Mouse (Mus musculus): ENCODE data around the gene Stoml1. TPM values are rescaled to one million over a fixed set of nuclear protein-coding genes. Genes with fewer than 3 reads are reported as not detected.

Stoml1 gene
- polyA plus RNA-seq, 1 experiment from 2014 or later, result 19.4 TPM

- Histone ChIP-seq H3K27me3 (ENCODE audit: control insufficient read depth, insufficient read depth, low read length) (no peaks in the 10 kb centered on the region), H3K4me2 (no peak overlapping the region), H3K9me3 (replicated peaks; ENCODE audit: control insufficient read depth, low read length) (no peaks in the 10 kb centered on the region), H3K9ac (ENCODE audit: low read depth, low read length) (peak overlapping the region; percentile 34; the same call in 1 of the 2 replicates), H3K4me1 (ENCODE audit: control insufficient read depth, insufficient read depth, low read length) (peaks cover 41% of the 10 kb centered on the region), H3K36me3 (ENCODE audit: control insufficient read depth, insufficient read depth, low read length) (no peaks in the 10 kb centered on the region), H3K4me3 (ENCODE audit: low read depth, low read length) (no peak overlapping the region), H3K27ac (ENCODE audit: low read depth, low read length) (peak overlapping the region; percentile 81)
- peak; percentile 37; the same call in 1 of the 2 replicates for ATAC-seq (replicated peaks; ENCODE audit: insufficient number of reproducible peaks, low FRiP score, low TSS enrichment)
- 13% methylated on average over 9 of the region's 9 CpGs for WGBS (ENCODE audit: insufficient replicate concordance)
Measured at GRCm38 (mm10) chr9:58295766-58296361, 42.9 kb downstream of the Stoml1 start.

- no peaks in the 10 kb centered on the region for H3K9me3 ChIP-seq (replicated peaks; ENCODE audit: control insufficient read depth, low read length)
- peaks cover 41% of the 10 kb centered on the region for H3K4me1 ChIP-seq (ENCODE audit: control insufficient read depth, insufficient read depth, low read length)
- WGBS (ENCODE audit: insufficient replicate concordance), result 67% methylated on average over 6 of the region's 6 CpGs
- H3K9ac ChIP-seq (ENCODE audit: low read depth, low read length), result no peak overlapping the region
- H3K4me3 ChIP-seq (ENCODE audit: low read depth, low read length), result no peak overlapping the region
- ATAC-seq (replicated peaks; ENCODE audit: insufficient number of reproducible peaks, low FRiP score, low TSS enrichment), result no peak; the same call in 1 of the 2 replicates
- H3K27me3 ChIP-seq (ENCODE audit: control insufficient read depth, insufficient read depth, low read length), result no peaks in the 10 kb centered on the region
- no peak overlapping the region for H3K27ac ChIP-seq (ENCODE audit: low read depth, low read length)
- H3K36me3 ChIP-seq (ENCODE audit: control insufficient read depth, insufficient read depth, low read length), result no peaks in the 10 kb centered on the region
- H3K4me2 ChIP-seq, result no peak overlapping the region
Measured at GRCm38 (mm10) chr9:58297065-58297464, 44.1 kb downstream of the Stoml1 start.

GRCm38 (mm10) chr9:58297961-58298477 is 45.1 kb downstream of the Stoml1 start:
- no peak for ATAC-seq (replicated peaks; ENCODE audit: insufficient number of reproducible peaks, low FRiP score, low TSS enrichment)
- no peak overlapping the region for H3K9ac ChIP-seq (ENCODE audit: low read depth, low read length)
- WGBS (ENCODE audit: insufficient replicate concordance), result 74% methylated on average over 4 of the region's 4 CpGs
- H3K36me3 ChIP-seq (ENCODE audit: control insufficient read depth, insufficient read depth, low read length), result no peaks in the 10 kb centered on the region
- H3K4me1 ChIP-seq (ENCODE audit: control insufficient read depth, insufficient read depth, low read length), result peaks cover 45% of the 10 kb centered on the region
- H3K9me3 ChIP-seq (replicated peaks; ENCODE audit: control insufficient read depth, low read length), result no peaks in the 10 kb centered on the region
- no peaks in the 10 kb centered on the region for H3K27me3 ChIP-seq (ENCODE audit: control insufficient read depth, insufficient read depth, low read length)
- H3K4me2 ChIP-seq, result no peak overlapping the region
- no peak overlapping the region for H3K27ac ChIP-seq (ENCODE audit: low read depth, low read length)
- H3K4me3 ChIP-seq (ENCODE audit: low read depth, low read length), result no peak overlapping the region

- Histone ChIP-seq H3K36me3 (ENCODE audit: control insufficient read depth, insufficient read depth, low read length) (no peaks in the 10 kb centered on the region), H3K27me3 (ENCODE audit: control insufficient read depth, insufficient read depth, low read length) (no peaks in the 10 kb centered on the region), H3K4me3 (ENCODE audit: low read depth, low read length) (no peak overlapping the region), H3K4me1 (ENCODE audit: control insufficient read depth, insufficient read depth, low read length) (peaks cover 59% of the 10 kb centered on the region), H3K4me2 (no peak overlapping the region), H3K27ac (ENCODE audit: low read depth, low read length) (peak overlapping the region; percentile 60), H3K9ac (ENCODE audit: low read depth, low read length) (no peak overlapping the region), H3K9me3 (replicated peaks; ENCODE audit: control insufficient read depth, low read length) (no peaks in the 10 kb centered on the region)
- 47% methylated on average over 2 of the region's 2 CpGs for WGBS (ENCODE audit: insufficient replicate concordance)
- 0 out of 2 replicates have a peak, but pooled peaks have one; percentile 28 for ATAC-seq (replicated peaks; ENCODE audit: insufficient number of reproducible peaks, low FRiP score, low TSS enrichment)
Measured at GRCm38 (mm10) chr9:58299356-58299799, 46.4 kb downstream of the Stoml1 start.

GRCm38 (mm10) chr9:58303115-58303514 is 50.2 kb downstream of the Stoml1 start:
- Histone ChIP-seq H3K36me3 (ENCODE audit: control insufficient read depth, insufficient read depth, low read length) (no peaks in the 10 kb centered on the region), H3K9me3 (replicated peaks; ENCODE audit: control insufficient read depth, low read length) (no peaks in the 10 kb centered on the region), H3K4me2 (no peak overlapping the region), H3K4me3 (ENCODE audit: low read depth, low read length) (no peak overlapping the region), H3K27ac (ENCODE audit: low read depth, low read length) (peak overlapping the region; percentile 64; the same call in 1 of the 2 replicates), H3K4me1 (ENCODE audit: control insufficient read depth, insufficient read depth, low read length) (peaks cover 68% of the 10 kb centered on the region), H3K9ac (ENCODE audit: low read depth, low read length) (no peak overlapping the region; the same call in 1 of the 2 replicates), H3K27me3 (ENCODE audit: control insufficient read depth, insufficient read depth, low read length) (no peaks in the 10 kb centered on the region)
- WGBS (ENCODE audit: insufficient replicate concordance), result 48% methylated on average over 5 of the region's 5 CpGs
- no peak for ATAC-seq (replicated peaks; ENCODE audit: insufficient number of reproducible peaks, low FRiP score, low TSS enrichment)

- Histone ChIP-seq H3K36me3 (ENCODE audit: control insufficient read depth, insufficient read depth, low read length) (no peaks in the 10 kb centered on the region), H3K4me2 (no peak overlapping the region), H3K9me3 (replicated peaks; ENCODE audit: control insufficient read depth, low read length) (no peaks in the 10 kb centered on the region), H3K9ac (ENCODE audit: low read depth, low read length) (no peak overlapping the region), H3K4me3 (ENCODE audit: low read depth, low read length) (no peak overlapping the region), H3K27ac (ENCODE audit: low read depth, low read length) (0 out of 2 replicates have a peak overlapping the region, but pooled peaks have one; percentile 64), H3K27me3 (ENCODE audit: control insufficient read depth, insufficient read depth, low read length) (no peaks in the 10 kb centered on the region), H3K4me1 (ENCODE audit: control insufficient read depth, insufficient read depth, low read length) (peaks cover 73% of the 10 kb centered on the region)
- WGBS (ENCODE audit: insufficient replicate concordance), result 46% methylated on average over 8 of the region's 8 CpGs
- ATAC-seq (replicated peaks; ENCODE audit: insufficient number of reproducible peaks, low FRiP score, low TSS enrichment), result no peak
Measured at GRCm38 (mm10) chr9:58303599-58304271, 50.8 kb downstream of the Stoml1 start.

- Histone ChIP-seq H3K9me3 (replicated peaks; ENCODE audit: control insufficient read depth, low read length) (no peaks in the 10 kb centered on the region), H3K27ac (ENCODE audit: low read depth, low read length) (peak overlapping the region; percentile 47; the same call in 1 of the 2 replicates), H3K4me3 (ENCODE audit: low read depth, low read length) (no peak overlapping the region), H3K4me1 (ENCODE audit: control insufficient read depth, insufficient read depth, low read length) (peaks cover 66% of the 10 kb centered on the region), H3K9ac (ENCODE audit: low read depth, low read length) (peak overlapping the region; percentile 52), H3K4me2 (no peak overlapping the region), H3K27me3 (ENCODE audit: control insufficient read depth, insufficient read depth, low read length) (no peaks in the 10 kb centered on the region), H3K36me3 (ENCODE audit: control insufficient read depth, insufficient read depth, low read length) (no peaks in the 10 kb centered on the region)
- ATAC-seq (replicated peaks; ENCODE audit: insufficient number of reproducible peaks, low FRiP score, low TSS enrichment), result no peak; the same call in 1 of the 2 replicates
- 23% methylated on average over 6 of the region's 6 CpGs for WGBS (ENCODE audit: insufficient replicate concordance)
Measured at GRCm38 (mm10) chr9:58305686-58306085, 52.7 kb downstream of the Stoml1 start.

GRCm38 (mm10) chr9:58308395-58308794 is 55.4 kb downstream of the Stoml1 start:
- no peak for ATAC-seq (replicated peaks; ENCODE audit: insufficient number of reproducible peaks, low FRiP score, low TSS enrichment)
- Histone ChIP-seq H3K9me3 (replicated peaks; ENCODE audit: control insufficient read depth, low read length) (no peaks in the 10 kb centered on the region), H3K4me2 (peak overlapping the region; percentile 15), H3K9ac (ENCODE audit: low read depth, low read length) (0 out of 2 replicates have a peak overlapping the region, but pooled peaks have one; percentile 18), H3K27ac (ENCODE audit: low read depth, low read length) (peak overlapping the region; percentile 55), H3K27me3 (ENCODE audit: control insufficient read depth, insufficient read depth, low read length) (peaks cover 4% of the 10 kb centered on the region; the same call in 1 of the 2 replicates), H3K4me3 (ENCODE audit: low read depth, low read length) (no peak overlapping the region), H3K4me1 (ENCODE audit: control insufficient read depth, insufficient read depth, low read length) (peaks cover 71% of the 10 kb centered on the region), H3K36me3 (ENCODE audit: control insufficient read depth, insufficient read depth, low read length) (no peaks in the 10 kb centered on the region)
- 40% methylated on average over 6 of the region's 6 CpGs for WGBS (ENCODE audit: insufficient replicate concordance)
